In the genomic region with DNA sequence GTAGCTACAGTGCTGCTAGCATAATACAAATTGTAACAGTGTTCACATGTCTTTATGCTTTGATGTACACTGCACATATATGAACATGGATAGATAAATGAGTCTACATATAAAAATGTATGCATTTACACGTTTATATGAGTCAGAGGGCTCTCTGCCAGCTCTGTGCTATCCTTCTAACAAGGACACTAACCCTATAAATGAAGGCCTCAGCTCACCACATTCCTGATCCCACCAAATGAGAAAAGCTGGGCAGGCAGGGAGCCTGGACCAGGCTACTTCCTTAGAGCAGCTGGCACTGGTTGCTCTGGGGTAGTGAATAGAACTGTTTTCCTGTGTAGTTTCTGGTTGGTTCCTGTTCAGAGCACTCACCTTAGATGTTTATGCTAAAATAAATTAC, we compare ENCODE assay signal across 15 mouse cellular contexts.
DNase-seq lines count a peak whose midpoint lies in the region; ATAC-seq and TF ChIP-seq lines count a peak whose summit lies in the region.
"Had no signal": no experiment of that assay in that cellular context is flagged by ENCODE, and none has a peak within 500 bp of the region (broad histone marks: within the 10 kb centered on the region; RNA-seq: fewer than 3 reads in every experiment).

No protein-coding gene starts in this region.

- H3K9ac ChIP-seq in heart, adult 2 months (ENCODE audit: low read depth, low read length), result no peak overlapping the region
- H3K9ac ChIP-seq in intestine, embryonic 15.5 days, result no peak overlapping the region
- no peak overlapping the region for H3K9ac ChIP-seq in intestine, postnatal 0 days (ENCODE audit: low read depth, low read length)
- H3K9ac ChIP-seq in limb, embryonic 14.5 days (ENCODE audit: low read depth, low read length, severe bottlenecking), result no peak overlapping the region
- H3K9ac ChIP-seq: neural tube, embryonic 12.5 days had no signal

- H3K36me3 ChIP-seq in heart, adult 2 months (ENCODE audit: control insufficient read depth, insufficient read depth, low read length), result peaks cover 22% of the 10 kb centered on the region
- H3K36me3 ChIP-seq in intestine, embryonic 15.5 days, result no peaks in the 10 kb centered on the region
- H3K36me3 ChIP-seq in intestine, postnatal 0 days (ENCODE audit: control insufficient read depth, insufficient read depth), result no peaks in the 10 kb centered on the region; the same call in 1 of the 2 replicates
- 0 out of 2 replicates have a peak, but pooled peaks cover 2% of the 10 kb centered on the region for H3K36me3 ChIP-seq in limb, embryonic 14.5 days (ENCODE audit: control insufficient read depth, insufficient read depth, low read length)
- H3K36me3 ChIP-seq: neural tube, embryonic 12.5 days had no signal

- H3K27ac ChIP-seq in heart, adult 2 months, result peak overlapping the region; percentile 45
- H3K27ac ChIP-seq in intestine, embryonic 15.5 days, result 0 out of 2 replicates have a peak overlapping the region, but pooled peaks have one; percentile 3
- no peak overlapping the region for H3K27ac ChIP-seq in intestine, postnatal 0 days (ENCODE audit: low read depth, low read length)
- peak overlapping the region; percentile 82 for H3K27ac ChIP-seq in limb, embryonic 14.5 days (replicated peaks; ENCODE audit: low read depth, low read length)
- H3K27ac ChIP-seq: neural tube, embryonic 12.5 days had no signal

- H3K79me2 ChIP-seq in heart, adult 2 months (replicated peaks; ENCODE audit: control insufficient read depth, insufficient read depth, low read length), result peaks cover 5% of the 10 kb centered on the region

- ATAC-seq in intestine, embryonic 15.5 days, result no peak
- no peak for ATAC-seq in intestine, postnatal 0 days
- ATAC-seq in limb, embryonic 14.5 days (ENCODE audit: low FRiP score, low read depth), result no peak
- ATAC-seq: inflammation-experienced regulatory T-cells, adult 6 months; Patski had no signal

- no peak overlapping the region for H3K4me2 ChIP-seq in intestine, embryonic 15.5 days (replicated peaks)
- H3K4me2 ChIP-seq in intestine, postnatal 0 days (replicated peaks; ENCODE audit: low read depth), result no peak overlapping the region
- H3K4me2 ChIP-seq in limb, embryonic 14.5 days (replicated peaks; ENCODE audit: low read depth, low read length, severe bottlenecking), result no peak overlapping the region
- H3K4me2 ChIP-seq: neural tube, embryonic 12.5 days had no signal

- peaks cover 16% of the 10 kb centered on the region for H3K4me1 ChIP-seq in heart, adult 2 months (ENCODE audit: control insufficient read depth, insufficient read depth, low read length)
- H3K4me1 ChIP-seq in intestine, embryonic 15.5 days (replicated peaks), result peaks cover 13% of the 10 kb centered on the region; the same call in 1 of the 2 replicates
- H3K4me1 ChIP-seq in intestine, postnatal 0 days (replicated peaks; ENCODE audit: control insufficient read depth, insufficient read depth, low read length), result no peaks in the 10 kb centered on the region
- peaks cover 22% of the 10 kb centered on the region for H3K4me1 ChIP-seq in limb, embryonic 14.5 days (ENCODE audit: control insufficient read depth, insufficient read depth, low read length)

- H3K9me3 ChIP-seq in intestine, embryonic 15.5 days, result no peaks in the 10 kb centered on the region
- no peaks in the 10 kb centered on the region for H3K9me3 ChIP-seq in intestine, postnatal 0 days (ENCODE audit: control insufficient read depth)
- H3K9me3 ChIP-seq in limb, embryonic 14.5 days (ENCODE audit: control insufficient read depth, low read length), result no peaks in the 10 kb centered on the region
- H3K9me3 ChIP-seq: megakaryocyte, embryonic 14.5 days; neural tube, embryonic 12.5 days had no signal

- TF ChIP-seq CTCF in heart, adult 2 months (IDR thresholded peaks at IDR 0.05), result no peak
- TF ChIP-seq CTCF in intestine, postnatal 0 days (IDR thresholded peaks at IDR 0.05; ENCODE audit: low read depth), result no peak

- no peak for TF ChIP-seq POLR2A in heart, adult 2 months (IDR thresholded peaks at IDR 0.05; ENCODE audit: insufficient read depth, low read depth, low read length)
- TF ChIP-seq POLR2A in limb, embryonic 14.5 days (IDR thresholded peaks at IDR 0.05; ENCODE audit: borderline replicate concordance, extremely low read depth, insufficient read depth, insufficient read length), result no peak

- intact Hi-C loops in heart, adult 2 months (cut with DNase I), result no loop called here
- intact Hi-C loops in heart, postnatal 25 days (cut with DNase I), result no loop called here

- 30% methylated on average over 1 of the region's 1 CpGs for WGBS in heart, adult 2 months
- WGBS in intestine, embryonic 15.5 days, result 40% methylated on average over 1 of the region's 1 CpGs
- 44% methylated on average over 1 of the region's 1 CpGs for WGBS in intestine, postnatal 0 days
- 52% methylated on average over 1 of the region's 1 CpGs for WGBS in limb, embryonic 14.5 days

- H3K4me3 ChIP-seq in heart, adult 2 months, result no peak overlapping the region
- no peak overlapping the region for H3K4me3 ChIP-seq in intestine, embryonic 15.5 days (replicated peaks)
- H3K4me3 ChIP-seq in intestine, postnatal 0 days (ENCODE audit: low read depth, low read length), result no peak overlapping the region
- H3K4me3 ChIP-seq in limb, embryonic 14.5 days (replicated peaks; ENCODE audit: low read length), result no peak overlapping the region
- H3K4me3 ChIP-seq: megakaryocyte, embryonic 14.5 days; neural tube, embryonic 12.5 days had no signal

- TF ChIP-seq EP300 in heart, adult 2 months (IDR thresholded peaks at IDR 0.05; ENCODE audit: insufficient read depth, low read depth, low read length), result no peak

- DNase-seq in heart, adult 2 months, result no peak
- no peak for DNase-seq in heart, postnatal 25 days (ENCODE audit: low spot score)
- DNase-seq in Muller cell, postnatal 12 days (ENCODE audit: inconsistent ontology term), result peak; percentile 32
- no peak for DNase-seq in limb, embryonic 14.5 days (ENCODE audit: low spot score)
- DNase-seq in right cerebral cortex, postnatal 4 days, result no peak
- DNase-seq in c-Kit-positive CD71-positive TER-119-positive erythroid progenitor cells, embryonic 14.5 days (ENCODE audit: low spot score), result no peak
- DNase-seq: cerebellum, postnatal 14 days; lung, adult 18-20 months; thymus, postnatal 36 days had no signal

- no peaks in the 10 kb centered on the region for H3K27me3 ChIP-seq in heart, adult 2 months (ENCODE audit: control insufficient read depth, insufficient read depth, low read length)
- no peaks in the 10 kb centered on the region for H3K27me3 ChIP-seq in intestine, embryonic 15.5 days (replicated peaks)
- no peaks in the 10 kb centered on the region for H3K27me3 ChIP-seq in intestine, postnatal 0 days (replicated peaks; ENCODE audit: control insufficient read depth, insufficient read depth, low read length)
- no peaks in the 10 kb centered on the region for H3K27me3 ChIP-seq in limb, embryonic 14.5 days (ENCODE audit: control insufficient read depth, insufficient read depth, low read length)
- H3K27me3 ChIP-seq: megakaryocyte, embryonic 14.5 days; neural tube, embryonic 12.5 days; Patski had no signal
